Comparison of ENCODE assay signal across 16 mouse cellular contexts in the genomic region with DNA sequence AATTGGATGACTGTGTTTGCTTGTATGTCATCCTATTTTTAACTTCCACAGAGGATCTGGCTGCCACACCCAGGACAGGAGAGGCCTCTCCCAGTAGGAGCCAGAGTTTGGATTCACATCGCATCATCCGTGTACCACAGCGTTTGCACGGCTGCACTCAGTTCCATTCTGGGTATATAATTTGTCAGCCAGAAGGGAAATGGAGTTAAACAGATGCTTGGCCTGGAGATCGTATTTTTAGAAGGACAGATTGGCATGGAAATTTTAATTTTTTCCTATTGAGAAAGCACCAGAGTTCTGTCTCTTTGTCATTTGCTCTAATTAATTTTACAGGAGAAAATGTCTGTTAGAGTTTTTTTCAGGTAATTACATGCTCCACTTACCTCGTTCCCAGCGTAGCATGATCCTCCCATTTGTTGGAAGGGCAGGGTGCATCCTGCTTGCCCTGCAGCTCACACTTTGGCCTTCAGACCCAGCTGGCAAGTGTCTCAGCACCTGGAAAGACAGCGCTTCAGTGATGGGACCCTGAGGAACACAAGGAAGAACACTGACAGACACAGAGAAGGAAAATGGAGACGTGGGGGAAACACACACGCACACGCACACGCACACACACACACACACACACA. TPM values are rescaled to one million over a fixed set of nuclear protein-coding genes. Genes with fewer than 3 reads are reported as not detected.
A peak's percentile ranks its signal among the peaks of the same experiment; 100 is the strongest.
DNase-seq lines count a peak whose midpoint lies in the region; ATAC-seq and TF ChIP-seq lines count a peak whose summit lies in the region.
"Had no signal": no experiment of that assay in that cellular context is flagged by ENCODE, and none has a peak within 500 bp of the region (broad histone marks: within the 10 kb centered on the region; RNA-seq: fewer than 3 reads in every experiment).

No protein-coding gene starts in this region.

- DNase-seq in heart, adult 11 months: no peak
- peak; percentile 38 for DNase-seq in hindbrain, postnatal 0 days (ENCODE audit: low spot score)
- DNase-seq in hindbrain, embryonic 10.5 days (ENCODE audit: low spot score): no peak
- DNase-seq in midbrain, embryonic 14.5 days: no peak
- DNase-seq in midbrain, postnatal 0 days (ENCODE audit: low spot score): no peak
- peak; percentile 66 for DNase-seq in retina, postnatal 1 day
- DNase-seq: cerebellum, adult 11-12 months; liver; lung, embryonic 14.5 days had no signal

- H3K27ac ChIP-seq in heart, embryonic 11.5 days (ENCODE audit: low read depth, low read length): peak overlapping the region; percentile 54; the same call in 1 of the 2 replicates
- H3K27ac ChIP-seq in hindbrain, postnatal 0 days: peak overlapping the region; percentile 56
- no peak overlapping the region for H3K27ac ChIP-seq in hindbrain, embryonic 10.5 days
- H3K27ac ChIP-seq in midbrain, embryonic 14.5 days (replicated peaks; ENCODE audit: low read depth, low read length): peak overlapping the region; percentile 28; the same call in 1 of the 2 replicates
- no peak overlapping the region for H3K27ac ChIP-seq in midbrain, postnatal 0 days (ENCODE audit: low read depth, low read length)
- H3K27ac ChIP-seq: intestine, embryonic 15.5 days had no signal

- WGBS in heart, embryonic 11.5 days (ENCODE audit: insufficient replicate concordance): 77% methylated on average over 12 of the region's 12 CpGs
- 60% methylated on average over 12 of the region's 12 CpGs for WGBS in hindbrain, postnatal 0 days
- 91% methylated on average over 12 of the region's 12 CpGs for WGBS in hindbrain, embryonic 10.5 days
- 90% methylated on average over 12 of the region's 12 CpGs for WGBS in midbrain, embryonic 14.5 days
- 82% methylated on average over 12 of the region's 12 CpGs for WGBS in midbrain, postnatal 0 days

- no peak overlapping the region for H3K4me2 ChIP-seq in heart, embryonic 11.5 days
- H3K4me2 ChIP-seq in hindbrain, postnatal 0 days (ENCODE audit: low read depth, low read length): no peak overlapping the region
- no peak overlapping the region for H3K4me2 ChIP-seq in midbrain, embryonic 14.5 days (ENCODE audit: low read length)
- no peak overlapping the region for H3K4me2 ChIP-seq in midbrain, postnatal 0 days (ENCODE audit: low read depth, low read length, poor library complexity, severe bottlenecking)
- H3K4me2 ChIP-seq: intestine, embryonic 15.5 days; lung, embryonic 14.5 days had no signal

- ATAC-seq in heart, embryonic 11.5 days (replicated peaks; ENCODE audit: insufficient number of reproducible peaks, low FRiP score, low TSS enrichment): no peak
- ATAC-seq in hindbrain, postnatal 0 days: no peak
- ATAC-seq in midbrain, embryonic 14.5 days (ENCODE audit: low FRiP score, low TSS enrichment): no peak
- no peak for ATAC-seq in midbrain, postnatal 0 days (ENCODE audit: low FRiP score)
- ATAC-seq: intestine, embryonic 15.5 days had no signal

- no peak overlapping the region for H3K4me3 ChIP-seq in heart, embryonic 11.5 days (ENCODE audit: low read depth, low read length)
- H3K4me3 ChIP-seq in hindbrain, postnatal 0 days (ENCODE audit: low read length): no peak overlapping the region
- H3K4me3 ChIP-seq in hindbrain, embryonic 10.5 days: no peak overlapping the region
- no peak overlapping the region for H3K4me3 ChIP-seq in midbrain, embryonic 14.5 days (replicated peaks; ENCODE audit: low read depth, low read length)
- H3K4me3 ChIP-seq in midbrain, postnatal 0 days (ENCODE audit: low read depth, low read length): no peak overlapping the region
- H3K4me3 ChIP-seq: intestine, embryonic 15.5 days; megakaryocyte, embryonic 14.5 days had no signal

- H3K4me1 ChIP-seq in heart, embryonic 11.5 days (ENCODE audit: control insufficient read depth, insufficient read depth, low read length): peaks cover 57% of the 10 kb centered on the region
- no peaks in the 10 kb centered on the region; the same call in 1 of the 2 replicates for H3K4me1 ChIP-seq in hindbrain, postnatal 0 days (ENCODE audit: insufficient read depth, low read length)
- H3K4me1 ChIP-seq in hindbrain, embryonic 10.5 days (replicated peaks): peaks cover 8% of the 10 kb centered on the region
- H3K4me1 ChIP-seq in midbrain, embryonic 14.5 days (ENCODE audit: control insufficient read depth, insufficient read depth, low read length): no peaks in the 10 kb centered on the region
- no peaks in the 10 kb centered on the region for H3K4me1 ChIP-seq in midbrain, postnatal 0 days (ENCODE audit: insufficient read depth, low read length)
- H3K4me1 ChIP-seq: megakaryocyte, embryonic 14.5 days had no signal

- H3K36me3 ChIP-seq in heart, embryonic 11.5 days (ENCODE audit: control insufficient read depth, insufficient read depth, low read length): peaks cover 10% of the 10 kb centered on the region
- 0 out of 2 replicates have a peak, but pooled peaks cover 4% of the 10 kb centered on the region for H3K36me3 ChIP-seq in hindbrain, postnatal 0 days (ENCODE audit: insufficient read depth, low read length)
- H3K36me3 ChIP-seq in hindbrain, embryonic 10.5 days: peaks cover 72% of the 10 kb centered on the region
- peaks cover 13% of the 10 kb centered on the region for H3K36me3 ChIP-seq in midbrain, embryonic 14.5 days (ENCODE audit: control insufficient read depth, insufficient read depth, low read length)
- H3K36me3 ChIP-seq in midbrain, postnatal 0 days (ENCODE audit: insufficient read depth, low read length): 0 out of 2 replicates have a peak, but pooled peaks cover 14% of the 10 kb centered on the region
- H3K36me3 ChIP-seq: intestine, embryonic 15.5 days had no signal

- H3K27me3 ChIP-seq in heart, embryonic 11.5 days (ENCODE audit: control insufficient read depth, insufficient read depth, low read length): no peaks in the 10 kb centered on the region
- H3K27me3 ChIP-seq in hindbrain, postnatal 0 days (ENCODE audit: insufficient read depth, low read length): no peaks in the 10 kb centered on the region
- H3K27me3 ChIP-seq in hindbrain, embryonic 10.5 days (ENCODE audit: insufficient read depth, poor library complexity, severe bottlenecking): no peaks in the 10 kb centered on the region
- no peaks in the 10 kb centered on the region for H3K27me3 ChIP-seq in midbrain, embryonic 14.5 days (ENCODE audit: control insufficient read depth, insufficient read depth, low read length)
- no peaks in the 10 kb centered on the region for H3K27me3 ChIP-seq in midbrain, postnatal 0 days (ENCODE audit: insufficient read depth, low read length)
- H3K27me3 ChIP-seq: intestine, embryonic 15.5 days; megakaryocyte, embryonic 14.5 days had no signal

- H3K9me3 ChIP-seq in heart, embryonic 11.5 days (replicated peaks; ENCODE audit: control insufficient read depth, low read length): no peaks in the 10 kb centered on the region
- H3K9me3 ChIP-seq in hindbrain, postnatal 0 days (ENCODE audit: low read length): no peaks in the 10 kb centered on the region
- H3K9me3 ChIP-seq in hindbrain, embryonic 10.5 days: no peaks in the 10 kb centered on the region
- no peaks in the 10 kb centered on the region for H3K9me3 ChIP-seq in midbrain, embryonic 14.5 days (ENCODE audit: control insufficient read depth, low read length)
- no peaks in the 10 kb centered on the region for H3K9me3 ChIP-seq in midbrain, postnatal 0 days (ENCODE audit: low read length)
- H3K9me3 ChIP-seq: intestine, embryonic 15.5 days had no signal

- TF ChIP-seq CTCF in hindbrain, postnatal 0 days (IDR thresholded peaks at IDR 0.05; ENCODE audit: low read depth): no peak
- TF ChIP-seq CTCF in midbrain, postnatal 0 days (IDR thresholded peaks at IDR 0.05): no peak

- no peak overlapping the region for H3K9ac ChIP-seq in heart, embryonic 11.5 days (ENCODE audit: low read depth, low read length)
- H3K9ac ChIP-seq in hindbrain, postnatal 0 days (replicated peaks; ENCODE audit: low read length): no peak overlapping the region
- H3K9ac ChIP-seq in midbrain, embryonic 14.5 days (replicated peaks; ENCODE audit: low read length): no peak overlapping the region
- no peak overlapping the region for H3K9ac ChIP-seq in midbrain, postnatal 0 days (replicated peaks; ENCODE audit: low read length, poor library complexity, severe bottlenecking)
- H3K9ac ChIP-seq: intestine, embryonic 15.5 days; lung, embryonic 14.5 days had no signal

RNA-seq across cellular contexts. Expression of a gene that starts 37.9 kb away (rescaled TPM):
- 0.14 and 0.24 TPM in 2 replicates for polyA plus RNA-seq in heart, embryonic 11.5 days (2014; fragmentation: Nextera tagmentation; extraction: Ambion mirVana)
- not detected in 2 replicates for total RNA-seq in hindbrain, postnatal 0 days (2014; rRNA removed)
- 0.21 TPM in 1 of 2 replicates, not detected in the other for polyA plus RNA-seq in hindbrain, postnatal 0 days (2015; fragmentation: Nextera tagmentation; extraction: Ambion mirVana)
- polyA plus RNA-seq in hindbrain, embryonic 10.5 days (2016; fragmentation: Nextera tagmentation; extraction: Ambion mirVana): 0.09 TPM in 1 of 2 replicates, not detected in the other
- polyA plus RNA-seq in midbrain, embryonic 14.5 days (2014; fragmentation: Nextera tagmentation; extraction: Ambion mirVana): not detected in 2 replicates
- total RNA-seq in midbrain, postnatal 0 days (2014; rRNA removed): not detected in 2 replicates
- 0.11 TPM in 1 of 2 replicates, not detected in the other for polyA plus RNA-seq in midbrain, postnatal 0 days (2015; fragmentation: Nextera tagmentation; extraction: Ambion mirVana)
- total RNA-seq: gastrocnemius, postnatal 4 days; MEL had no signal
- polyA plus RNA-seq: cortical plate, adult 2 months; embryonic facial prominence, embryonic 14.5 days; intestine, embryonic 15.5 days; lung, embryonic 14.5 days had no signal

Comparison
In these comparisons a context has a peak if more than half of its experiments do, and no peak if none do; other contexts are left out.
1. H3K27ac ChIP-seq: peak in heart, embryonic 11.5 days (single experiment), hindbrain, postnatal 0 days (single experiment) and midbrain, embryonic 14.5 days (single experiment); none in hindbrain, embryonic 10.5 days (single experiment) and midbrain, postnatal 0 days (single experiment).
2. DNase-seq: peak in hindbrain, postnatal 0 days (single experiment) and retina, postnatal 1 day (single experiment); none in heart, adult 11 months (single experiment), hindbrain, embryonic 10.5 days (single experiment), midbrain, embryonic 14.5 days (single experiment) and midbrain, postnatal 0 days (single experiment).